In the genomic region with DNA sequence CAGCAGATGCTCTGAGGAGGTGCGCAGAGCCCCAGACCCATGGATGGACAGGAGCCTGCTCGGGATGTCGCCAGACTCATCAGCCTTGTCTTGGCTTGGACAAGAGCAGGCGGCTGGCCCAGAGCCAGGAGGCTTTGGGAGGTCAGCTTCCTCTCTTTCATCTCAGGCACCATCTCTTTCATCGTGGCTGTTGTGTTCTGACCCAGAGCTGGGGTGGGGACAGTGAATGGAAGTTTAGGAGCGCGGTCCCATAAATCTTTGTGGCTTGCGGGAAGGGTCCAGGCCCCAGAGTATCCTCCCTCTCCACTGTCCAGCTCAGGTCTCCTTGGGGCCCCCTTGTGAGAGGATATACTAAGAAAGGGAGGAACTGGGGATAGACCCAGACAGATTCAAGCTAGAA, we compare ENCODE assay signal across 11 mouse cellular contexts.
DNase-seq lines count a peak whose midpoint lies in the region; ATAC-seq lines count a peak whose summit lies in the region.
"Had no signal": no experiment of that assay in that cellular context is flagged by ENCODE, and none has a peak within 500 bp of the region (broad histone marks: within the 10 kb centered on the region; RNA-seq: fewer than 3 reads in every experiment).

No protein-coding gene starts in this region.

- H3K36me3 ChIP-seq in kidney, embryonic 15.5 days, result no peaks in the 10 kb centered on the region
- H3K36me3 ChIP-seq: intestine, embryonic 15.5 days; liver, embryonic 15.5 days had no signal

- H3K4me1 ChIP-seq in kidney, embryonic 15.5 days, result peaks cover 73% of the 10 kb centered on the region
- H3K4me1 ChIP-seq: liver, embryonic 15.5 days had no signal

- no peak overlapping the region for H3K9ac ChIP-seq in kidney, embryonic 15.5 days
- H3K9ac ChIP-seq: intestine, embryonic 15.5 days; liver, embryonic 15.5 days had no signal

- H3K27ac ChIP-seq in kidney, embryonic 15.5 days, result peak overlapping the region; percentile 61; the same call in 1 of the 2 replicates
- H3K27ac ChIP-seq: intestine, embryonic 15.5 days; liver, embryonic 15.5 days; stomach, postnatal 0 days had no signal

- H3K4me2 ChIP-seq in kidney, embryonic 15.5 days, result no peak overlapping the region
- H3K4me2 ChIP-seq: intestine, embryonic 15.5 days; liver, embryonic 15.5 days had no signal

- peak; percentile 59 for ATAC-seq in kidney, embryonic 15.5 days (replicated peaks; ENCODE audit: low FRiP score)
- ATAC-seq: intestine, embryonic 15.5 days had no signal

- intact Hi-C loops in heart, postnatal 25 days (cut with DNase I), result no loop called here

- no peak overlapping the region for H3K4me3 ChIP-seq in kidney, embryonic 15.5 days (replicated peaks)
- H3K4me3 ChIP-seq: intestine, embryonic 15.5 days; liver, embryonic 15.5 days had no signal

- H3K9me3 ChIP-seq in kidney, embryonic 15.5 days (replicated peaks), result no peaks in the 10 kb centered on the region
- H3K9me3 ChIP-seq: intestine, embryonic 15.5 days; liver, embryonic 15.5 days had no signal

- WGBS in kidney, embryonic 15.5 days, result 31% methylated on average over 8 of the region's 8 CpGs

- 0 out of 2 replicates have a peak, but pooled peaks cover 4% of the 10 kb centered on the region for H3K27me3 ChIP-seq in kidney, embryonic 15.5 days
- H3K27me3 ChIP-seq: intestine, embryonic 15.5 days had no signal

- no peak for DNase-seq in kidney, adult 9 months
- peak; percentile 89 to 94 for DNase-seq in adrenal gland, adult (ENCODE audit: inconsistent age in 2 of 2, low spot score in 1 of 2)
- DNase-seq in adrenal gland, postnatal 36 days, result peak; percentile 89 to 90
- peak; percentile 39 to 56 for DNase-seq in lung, adult 18-20 months
- DNase-seq in frontal cortex, postnatal 14 days (ENCODE audit: low spot score in 2 of 2), result no peak
- DNase-seq in thymus, postnatal 25 days, result no peak
- no peak for DNase-seq in heart, postnatal 25 days (ENCODE audit: low spot score)

Comparison
In these comparisons a context has a peak if more than half of its experiments do, and no peak if none do; other contexts are left out.
1. DNase-seq: peak in adrenal gland, adult (2 of 2), adrenal gland, postnatal 36 days (2 of 2) and lung, adult 18-20 months (2 of 2); none in kidney, adult 9 months (single experiment), frontal cortex, postnatal 14 days (0 of 2), thymus, postnatal 25 days (single experiment) and heart, postnatal 25 days (single experiment).